Mouse (Mus musculus): ENCODE measurements around the gene Tatdn2. TPM values are rescaled to one million over a fixed set of nuclear protein-coding genes. Genes with fewer than 3 reads are reported as not detected.

The Tatdn2 gene
- total RNA-seq, 2 experiments from 2014 or later: 69.9 to 75.7 TPM

DNA sequence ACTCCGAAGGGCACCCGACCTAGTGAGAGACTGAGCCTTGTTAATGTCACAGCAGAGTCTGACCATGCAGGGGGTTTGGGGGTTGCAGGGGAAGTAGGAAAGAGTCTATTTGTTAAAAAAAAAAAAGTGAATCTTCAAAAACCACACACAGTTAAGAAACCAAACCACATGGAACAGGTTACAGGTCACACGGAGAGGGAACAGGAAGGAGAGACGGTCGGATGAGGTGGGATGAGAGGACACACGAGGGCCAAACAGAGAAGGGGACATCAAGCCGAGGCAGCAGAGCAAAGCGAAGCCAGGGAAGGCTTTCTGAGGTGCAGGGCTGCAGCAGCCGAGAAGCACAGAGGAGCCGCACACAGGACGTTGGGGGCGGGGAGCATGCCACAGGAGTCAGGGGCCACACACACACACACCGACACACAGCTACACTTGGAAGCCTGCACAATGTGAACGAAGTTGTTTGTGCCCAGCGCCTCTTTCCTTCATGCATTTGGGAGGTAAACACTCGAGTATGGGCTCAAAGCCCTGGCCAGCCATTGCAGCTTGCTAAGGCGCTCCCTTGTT is 52.4 kb downstream of the Tatdn2 start:
- intact Hi-C loops (cut with DNase I): no loop called here

More for the DNA sequence above, 52.4 kb downstream of the Tatdn2 start:
- no peak for DNase-seq

Small RNAs within 50 kb of the gene (microRNA-seq; reads per million reads assigned to microRNA genes)
- 0.95 to 2.1 reads per million in 2 experiments for gene Mir7042

Other genes with a start within 250 kb of the Tatdn2 start
- 1 to 10 TPM; 1.1 to 1.2 TPM for gene Il17re, start 238.6 kb upstream of the Tatdn2 start, total RNA-seq (2021)
- 10 to 100 TPM in 1 of 2 experiments, 1 to 10 TPM in 1; 8.9 to 11.3 TPM for gene Il17rc, start 225.6 kb upstream of the Tatdn2 start, total RNA-seq (2021)
- gene Creld1, start 213.8 kb upstream of the Tatdn2 start, total RNA-seq (2021): 10 to 100 TPM; 38.9 to 41.6 TPM
- not detected for gene Prrt3, start 195.1 kb upstream of the Tatdn2 start, total RNA-seq (2021)
- 10 to 100 TPM; 62.2 to 64.0 TPM for gene Emc3, start 165.4 kb upstream of the Tatdn2 start, total RNA-seq (2021)
- 1 to 10 TPM; 3.0 to 3.6 TPM for gene Fancd2, start 165.4 kb upstream of the Tatdn2 start, total RNA-seq (2021)
- gene Fancd2os, start 96.3 kb upstream of the Tatdn2 start, total RNA-seq (2021): not detected
- 10 to 100 TPM; 92.4 to 94.8 TPM for gene Brk1, start 92.3 kb upstream of the Tatdn2 start, total RNA-seq (2021)
- gene Vhl, start 73.1 kb upstream of the Tatdn2 start, total RNA-seq (2021): 10 to 100 TPM; 11.6 to 18.1 TPM
- gene Irak2, start 58.6 kb upstream of the Tatdn2 start, total RNA-seq (2021): 10 to 100 TPM; 10.1 to 14.1 TPM
- gene Ghrl, start 22.8 kb downstream of the Tatdn2 start, total RNA-seq (2021): not detected
- gene Sec13, start 43.7 kb downstream of the Tatdn2 start, total RNA-seq (2021): 100 to 1,000 TPM; 102 to 106 TPM

Measured in heart, postnatal 10 days (tissue).